ENCODE assay signal across 8 mouse cellular contexts in the genomic region with DNA sequence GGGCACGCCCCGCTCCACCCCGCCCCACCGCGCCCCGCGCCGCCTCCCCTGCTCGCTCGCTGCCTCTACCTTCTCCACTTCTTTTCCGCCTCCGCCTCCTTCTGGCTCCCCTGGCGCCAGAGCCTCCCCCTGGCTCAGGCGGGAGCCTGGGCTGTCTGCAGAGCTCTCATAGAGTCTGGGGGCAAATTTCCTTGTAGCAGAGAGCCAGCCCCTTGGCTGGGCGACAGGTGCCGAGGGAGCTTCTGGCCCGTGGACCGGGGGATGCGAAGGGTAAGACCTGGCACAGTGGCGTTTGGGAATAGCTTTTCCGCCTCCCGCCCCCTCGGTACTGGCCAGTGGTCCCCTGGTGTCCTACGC. TPM values are rescaled to one million over a fixed set of nuclear protein-coding genes. Genes with fewer than 3 reads are reported as not detected.
A peak's percentile ranks its signal among the peaks of the same experiment; 100 is the strongest.
DNase-seq lines count a peak whose midpoint lies in the region; ATAC-seq lines count a peak whose summit lies in the region.

No protein-coding gene starts in this region.

- no peak for ATAC-seq in heart, embryonic 12.5 days (ENCODE audit: insufficient number of reproducible peaks, low FRiP score)
- peak; percentile 35 for ATAC-seq in CD4-positive, CD25-positive, alpha-beta regulatory T cell, adult 4 months
- peak; percentile 50 for ATAC-seq in embryonic facial prominence, embryonic 12.5 days (ENCODE audit: insufficient number of reproducible peaks, insufficient read depth, low FRiP score, low TSS enrichment)

- no peaks in the 10 kb centered on the region for H3K36me3 ChIP-seq in heart, embryonic 12.5 days
- no peaks in the 10 kb centered on the region for H3K36me3 ChIP-seq in embryonic facial prominence, embryonic 12.5 days

- H3K4me1 ChIP-seq in heart, embryonic 12.5 days (replicated peaks) = 0 out of 2 replicates have a peak, but pooled peaks cover 4% of the 10 kb centered on the region
- H3K4me1 ChIP-seq in embryonic facial prominence, embryonic 12.5 days = peaks cover 7% of the 10 kb centered on the region

- intact Hi-C loops in heart, postnatal 25 days (cut with DNase I) = no loop called here
- intact Hi-C loops in left cerebral cortex, postnatal 4 days (cut with DNase I) = loop anchor here (5.0 to 10.0 kb wide), 4 partner anchors 400 to 630 kb away; a partner anchor contains a TSS

- WGBS in heart, embryonic 12.5 days = under 1% methylated on average over 23 of the region's 24 CpGs
- WGBS in embryonic facial prominence, embryonic 12.5 days = 0% methylated on average over 24 of the region's 24 CpGs

- DNase-seq in heart, postnatal 25 days (ENCODE audit: low spot score) = no peak
- peak; percentile 76 for DNase-seq in left cerebral cortex, postnatal 4 days
- DNase-seq in right cerebral cortex, postnatal 25 days = peak; percentile 66
- DNase-seq in adrenal gland, postnatal 36 days = no peak
- no peak for DNase-seq in embryo, embryonic 10 days (ENCODE audit: low spot score)

- H3K4me3 ChIP-seq in heart, embryonic 12.5 days = peak overlapping the region; percentile 53
- H3K4me3 ChIP-seq in embryonic facial prominence, embryonic 12.5 days = peak overlapping the region; percentile 64

- peak overlapping the region; percentile 59 for H3K9ac ChIP-seq in heart, embryonic 12.5 days
- H3K9ac ChIP-seq in embryonic facial prominence, embryonic 12.5 days = peak overlapping the region; percentile 70

- peak overlapping the region; percentile 79 for H3K4me2 ChIP-seq in heart, embryonic 12.5 days
- H3K4me2 ChIP-seq in embryonic facial prominence, embryonic 12.5 days (replicated peaks) = peak overlapping the region; percentile 95

- H3K27me3 ChIP-seq in heart, embryonic 12.5 days (replicated peaks) = peaks cover 33% of the 10 kb centered on the region
- H3K27me3 ChIP-seq in embryonic facial prominence, embryonic 12.5 days = peaks cover 9% of the 10 kb centered on the region; the same call in 1 of the 2 replicates

- H3K9me3 ChIP-seq in heart, embryonic 12.5 days (replicated peaks) = no peaks in the 10 kb centered on the region
- no peaks in the 10 kb centered on the region for H3K9me3 ChIP-seq in embryonic facial prominence, embryonic 12.5 days

- H3K27ac ChIP-seq in heart, embryonic 12.5 days (ENCODE audit: poor library complexity, severe bottlenecking) = no peak overlapping the region
- H3K27ac ChIP-seq in embryonic facial prominence, embryonic 12.5 days = peak overlapping the region; percentile 77

RNA-seq across cellular contexts. Expression of a gene that starts 0.5 kb away (rescaled TPM):
- polyA plus RNA-seq in heart, embryonic 12.5 days (2016; fragmentation: Nextera tagmentation; extraction: Ambion mirVana) = 0.43 and 0.62 TPM in 2 replicates
- total RNA-seq in heart, postnatal 25 days (2021) = under 1 TPM; 0.08 to 0.13 TPM
- not detected for polyA plus RNA-seq in CD4-positive, CD25-positive, alpha-beta regulatory T cell, adult 4 months (2017; shearing (Covaris generic))
- polyA plus RNA-seq in embryonic facial prominence, embryonic 12.5 days (2016; fragmentation: Nextera tagmentation; extraction: Ambion mirVana) = 6.5 and 6.9 TPM in 2 replicates
- total RNA-seq in left cerebral cortex, postnatal 4 days (2021) = 100 to 1,000 TPM; 166 to 173 TPM
- 10 to 100 TPM; 29.9 to 36.8 TPM for total RNA-seq in adrenal gland, postnatal 36 days (2021)

Comparison
In these comparisons a context has a peak if more than half of its experiments do, and no peak if none do; other contexts are left out.
1. DNase-seq: peak in left cerebral cortex, postnatal 4 days (single experiment) and right cerebral cortex, postnatal 25 days (single experiment); none in heart, postnatal 25 days (single experiment), adrenal gland, postnatal 36 days (0 of 2) and embryo, embryonic 10 days (single experiment).
2. RNA of a gene that starts 0.5 kb away (total RNA-seq): 166 to 173 TPM in left cerebral cortex, postnatal 4 days and 29.9 to 36.8 TPM in adrenal gland, postnatal 36 days; 0.08 to 0.13 TPM in heart, postnatal 25 days; every median in the first group is over 10 times any median in the second.